Mouse (Mus musculus) kidney, postnatal 0 days (tissue): Measurements from ENCODE around the gene Acp7. TPM values are rescaled to one million over a fixed set of nuclear protein-coding genes. Genes with fewer than 3 reads are reported as not detected.

ENCODE experiments used
- ATAC-seq: fragments of 200-750 bp; cut with Nextera tagmentation; replicated peaks from 2 replicates; pipeline ENCODE4 v1.8.0; 2017; ENCODE audit warnings: low read depth, moderate number of reproducible peaks, moderate TSS enrichment, moderate library complexity; ENCODE audit not compliant: low FRiP score
- DNase-seq: peaks from one replicate; pipeline ENCODE4 v3.0.0-alpha.2; 2016; ENCODE audit warnings: low spot score
- H3K27ac ChIP-seq: fragments of 300-500 bp; sonication (generic); 2 replicates; pipeline ENCODE4 v1.5.1; 2014; ENCODE audit warnings: mild to moderate bottlenecking
- H3K27me3 ChIP-seq: fragments of 300-500 bp; sonication (generic); 2 replicates; pipeline ENCODE4 v1.6.1; 2014; ENCODE audit warnings: low read length, mixed read lengths; ENCODE audit not compliant: insufficient read depth
- H3K36me3 ChIP-seq: fragments of 300-500 bp; sonication (generic); 2 replicates; pipeline ENCODE4 v1.6.1; 2014; ENCODE audit warnings: low read length, mixed read lengths; ENCODE audit not compliant: insufficient read depth
- H3K4me1 ChIP-seq: fragments of 300-500 bp; sonication (generic); replicated peaks from 2 replicates; pipeline ENCODE4 v1.6.1; 2014; ENCODE audit warnings: antibody characterized with exemption, low read length, mixed read lengths; ENCODE audit not compliant: insufficient read depth
- H3K4me2 ChIP-seq: fragments of 300-500 bp; sonication (generic); 2 replicates; pipeline ENCODE4 v1.6.1; 2014; ENCODE audit warnings: mild to moderate bottlenecking, low read length, moderate library complexity, mixed read lengths
- H3K4me3 ChIP-seq: fragments of 300-500 bp; sonication (generic); replicated peaks from 2 replicates; pipeline ENCODE4 v1.5.1; 2014; ENCODE audit warnings: low read depth, low read length
- H3K9ac ChIP-seq: fragments of 300-500 bp; sonication (generic); 2 replicates; pipeline ENCODE4 v1.6.1; 2014; ENCODE audit warnings: low read depth, low read length
- H3K9me3 ChIP-seq: fragments of 300-500 bp; sonication (generic); replicated peaks from 2 replicates; pipeline ENCODE4 v1.6.1; 2016; ENCODE audit warnings: low read length, inconsistent platforms, mixed read lengths
- CTCF ChIP-seq: IDR thresholded peaks from 2 replicates; pipeline ENCODE4 v1.5.1; 2016; ENCODE audit warnings: antibody characterized with exemption, low read depth, mild to moderate bottlenecking, moderate library complexity
- WGBS: fragments of 180-500 bp; shearing (Covaris S2); extraction: QIAGEN DNeasy Blood & Tissue Kit; methylation state at CpG from one replicate; pipeline ENCODE4 v1.1.7; 2014; 5-methylcytosine and 5-hydroxymethylcytosine counted together
- polyA plus RNA-seq: library from polyadenylated mRNA; unstranded; fragments of >200 nt; fragmentation: Nextera tagmentation; extraction: Ambion mirVana; gene quantifications from 2 replicates; pipeline ENCODE4 v1.2.1, GENCODE M21; 2015

Gene Acp7
- polyA plus RNA-seq, 1 experiment from 2014 or later: not detected

DNA sequence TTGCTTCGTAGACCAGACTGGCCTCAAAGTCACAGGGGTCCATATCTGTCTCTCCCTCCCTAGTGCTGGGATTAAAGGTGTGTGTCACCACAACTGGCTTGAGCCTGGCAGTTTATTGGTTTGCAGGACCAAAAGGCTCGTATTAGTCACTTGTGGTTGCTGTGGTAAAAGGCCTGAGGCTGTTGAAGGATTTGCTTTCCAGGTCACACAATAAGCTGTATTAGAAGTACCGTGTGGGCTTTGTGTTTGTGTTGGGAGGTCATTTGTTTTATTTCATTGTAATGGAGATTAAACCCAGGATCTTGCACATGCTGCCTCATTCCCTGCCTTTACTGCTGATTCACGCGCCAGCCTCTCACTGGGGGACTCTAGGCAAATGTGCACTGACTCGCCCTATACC is 14.2 kb upstream of the Acp7 start:
- H3K4me1 ChIP-seq: no peaks in the 10 kb centered on the region
- no peak overlapping the region for H3K9ac ChIP-seq
- H3K9me3 ChIP-seq: no peaks in the 10 kb centered on the region
- H3K4me3 ChIP-seq: no peak overlapping the region
- 74% methylated on average over 6 of the region's 6 CpGs for WGBS
- no peak overlapping the region for H3K4me2 ChIP-seq
- DNase-seq (no peak), ATAC-seq (no peak)
- TF ChIP-seq CTCF: no peak
- H3K36me3 ChIP-seq: no peaks in the 10 kb centered on the region
- H3K27ac ChIP-seq: no peak overlapping the region
- H3K27me3 ChIP-seq: no peaks in the 10 kb centered on the region

DNA sequence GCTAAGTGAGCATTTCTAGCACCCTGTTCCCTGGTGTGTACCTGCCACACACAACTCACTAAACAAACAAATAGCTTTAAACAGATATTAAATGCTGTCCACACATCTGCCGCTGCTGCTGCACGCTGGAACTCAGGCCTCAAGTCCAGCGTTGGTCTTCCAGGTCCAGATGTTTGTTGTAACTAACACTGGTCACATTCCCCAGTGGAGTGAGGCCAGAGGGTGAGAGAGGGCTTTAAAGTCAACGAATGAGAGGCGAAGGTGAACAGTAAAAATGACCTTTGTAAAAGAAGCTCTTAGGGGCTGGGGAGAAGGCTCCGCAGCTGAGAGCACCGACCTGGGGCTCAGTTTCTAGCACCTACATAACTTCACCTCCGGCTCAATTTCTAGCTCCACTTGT is 10.4 kb upstream of the Acp7 start:
- no peak for TF ChIP-seq CTCF
- Histone ChIP-seq H3K27ac (no peak overlapping the region), H3K36me3 (no peaks in the 10 kb centered on the region), H3K4me2 (no peak overlapping the region), H3K9ac (no peak overlapping the region), H3K4me3 (no peak overlapping the region), H3K9me3 (no peaks in the 10 kb centered on the region), H3K27me3 (no peaks in the 10 kb centered on the region), H3K4me1 (no peaks in the 10 kb centered on the region)
- 27% methylated on average over 8 of the region's 8 CpGs for WGBS
- no peak for ATAC-seq
- no peak for DNase-seq

DNA sequence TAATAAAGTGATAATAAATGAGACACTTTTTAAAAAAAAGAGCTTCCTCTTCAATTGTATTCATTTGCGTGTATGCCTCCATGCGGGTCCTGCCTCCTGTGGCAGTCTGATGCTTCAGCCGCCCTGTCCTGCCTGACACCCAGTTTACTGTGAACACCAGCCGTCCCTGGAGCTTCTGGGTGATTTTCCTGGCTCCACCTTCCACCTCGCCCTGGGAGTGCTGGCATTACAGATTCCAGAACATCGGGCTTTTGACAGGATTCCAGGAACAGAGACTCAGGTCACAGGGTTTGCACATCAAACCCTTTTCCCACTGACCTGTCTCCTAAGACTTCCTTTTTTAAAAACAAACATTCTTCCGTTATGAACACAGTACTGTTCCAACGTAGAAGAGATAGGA is 6.4 kb upstream of the Acp7 start:
- Histone ChIP-seq H3K4me3 (no peak overlapping the region), H3K9me3 (no peaks in the 10 kb centered on the region), H3K4me1 (no peaks in the 10 kb centered on the region), H3K9ac (no peak overlapping the region), H3K36me3 (no peaks in the 10 kb centered on the region), H3K4me2 (no peak overlapping the region), H3K27me3 (no peaks in the 10 kb centered on the region), H3K27ac (no peak overlapping the region)
- no peak for ATAC-seq
- 17% methylated on average over 8 of the region's 8 CpGs for WGBS
- no peak for DNase-seq
- no peak for TF ChIP-seq CTCF

DNA sequence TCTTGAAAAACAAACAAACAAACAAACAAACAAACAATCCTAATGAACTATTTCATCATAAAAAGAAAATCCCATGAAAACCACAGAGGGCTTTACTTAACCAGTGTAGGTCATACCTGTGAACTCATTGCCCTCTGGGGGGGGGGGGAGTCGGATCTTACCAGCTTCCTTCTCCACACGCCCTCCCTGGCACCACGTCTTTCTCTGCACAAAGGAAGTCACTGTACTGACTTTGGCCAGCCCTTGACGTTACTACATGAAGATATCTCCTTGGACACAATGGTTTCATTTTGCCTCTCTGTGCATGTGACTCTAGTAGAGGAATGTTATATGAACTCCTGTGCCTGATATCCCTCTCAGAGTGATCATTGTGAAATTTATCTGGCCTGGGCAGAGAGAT is 3.0 kb upstream of the Acp7 start:
- no peaks in the 10 kb centered on the region for H3K9me3 ChIP-seq
- TF ChIP-seq CTCF: no peak
- no peak for DNase-seq

DNA sequence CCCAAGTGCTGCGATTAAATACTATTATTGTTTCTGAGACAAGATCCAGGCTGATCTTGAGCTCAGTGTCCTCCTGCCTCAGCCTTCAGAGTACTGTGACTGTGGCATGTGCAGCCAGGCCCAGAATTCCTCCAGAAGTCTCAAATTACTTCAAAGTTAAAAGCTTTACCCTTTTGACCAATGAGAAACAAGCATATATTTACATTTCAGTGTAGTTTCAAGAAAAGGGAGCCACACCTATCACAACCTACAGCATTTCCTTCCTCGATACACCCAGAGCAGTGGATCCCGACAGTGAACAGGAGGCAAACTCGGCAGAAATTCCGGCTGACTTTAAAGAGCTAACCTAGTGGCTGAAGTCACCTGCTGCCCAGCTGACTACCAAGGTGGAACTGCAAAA is 6.3 kb downstream of the Acp7 start:
- no peak overlapping the region for H3K9ac ChIP-seq
- no peak overlapping the region for H3K4me2 ChIP-seq
- ATAC-seq (no peak), DNase-seq (no peak)
- peaks cover 3% of the 10 kb centered on the region; the same call in 1 of the 2 replicates for H3K27me3 ChIP-seq
- no peaks in the 10 kb centered on the region for H3K4me1 ChIP-seq
- H3K4me3 ChIP-seq: no peak overlapping the region
- H3K36me3 ChIP-seq: no peaks in the 10 kb centered on the region
- no peaks in the 10 kb centered on the region for H3K9me3 ChIP-seq
- H3K27ac ChIP-seq: no peak overlapping the region
- 73% methylated on average over 5 of the region's 5 CpGs for whole genome bisulfite sequencing
- no peak for TF ChIP-seq CTCF

More for the DNA sequence above, 3.0 kb upstream of the Acp7 start:
- no peak for ATAC-seq
- Histone ChIP-seq H3K4me3 (no peak overlapping the region), H3K9ac (no peak overlapping the region), H3K4me2 (no peak overlapping the region), H3K36me3 (no peaks in the 10 kb centered on the region), H3K27me3 (peaks cover 23% of the 10 kb centered on the region), H3K27ac (no peak overlapping the region), H3K4me1 (0 out of 2 replicates have a peak, but pooled peaks cover 4% of the 10 kb centered on the region)
- WGBS: 78% methylated on average over 4 of the region's 4 CpGs

DNA sequence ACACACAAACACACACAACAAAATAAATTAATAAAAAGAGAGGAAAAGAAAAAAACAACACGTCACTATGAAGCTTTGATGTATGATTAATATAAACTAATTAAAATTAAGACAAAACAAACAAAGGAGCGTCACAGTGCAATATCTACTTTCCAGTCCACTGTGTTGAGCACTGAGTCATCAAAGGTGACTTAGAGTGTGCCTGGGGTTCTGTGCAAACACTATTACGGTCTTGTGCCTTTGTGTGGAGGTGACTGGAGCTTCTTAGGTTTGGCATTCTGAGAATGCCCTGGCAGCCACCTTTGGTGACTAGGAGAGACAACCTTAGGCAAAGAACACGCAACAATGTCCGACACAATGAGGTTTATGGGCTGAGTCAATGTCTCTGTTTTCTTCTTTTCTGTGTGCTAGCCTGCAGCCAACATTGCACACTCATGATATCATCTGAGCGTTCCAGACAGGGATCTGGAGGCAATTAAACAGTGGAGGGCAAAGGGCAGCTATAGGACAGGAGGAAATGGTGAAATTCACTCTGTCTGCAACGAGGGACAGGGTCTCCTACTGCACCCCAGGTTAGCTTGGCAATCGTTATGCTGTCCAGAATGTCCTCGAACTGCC is 11.9 kb downstream of the Acp7 start:
- Histone ChIP-seq H3K9me3 (no peaks in the 10 kb centered on the region), H3K27me3 (no peaks in the 10 kb centered on the region), H3K27ac (no peak overlapping the region), H3K36me3 (no peaks in the 10 kb centered on the region), H3K4me3 (no peak overlapping the region), H3K4me1 (no peaks in the 10 kb centered on the region), H3K9ac (no peak overlapping the region), H3K4me2 (no peak overlapping the region)
- TF ChIP-seq CTCF: no peak
- DNase-seq (no peak), ATAC-seq (no peak)
- 50% methylated on average over 9 of the region's 9 CpGs for WGBS

DNA sequence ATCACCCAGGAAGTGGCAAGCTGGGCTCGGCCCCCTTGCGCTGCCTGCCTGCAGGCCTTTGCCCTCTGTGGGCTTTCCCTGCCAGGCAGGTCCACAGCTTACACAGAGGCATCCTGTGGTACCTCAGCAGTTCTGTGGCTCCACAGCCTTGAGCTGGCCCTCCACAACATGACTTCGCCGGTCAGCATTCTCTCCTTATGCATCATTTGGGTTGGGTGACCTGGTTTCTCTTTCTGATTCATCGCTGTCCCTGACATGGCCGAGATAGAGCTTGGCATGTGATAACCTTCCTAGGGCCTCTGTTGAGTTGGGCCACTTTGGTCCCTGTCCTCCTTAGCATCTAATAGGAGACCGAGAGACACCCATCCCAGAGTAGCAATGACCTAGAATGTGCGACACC is 25.2 kb downstream of the Acp7 start:
- no peaks in the 10 kb centered on the region for H3K27me3 ChIP-seq
- TF ChIP-seq CTCF: no peak
- H3K27ac ChIP-seq: no peak overlapping the region
- 89% methylated on average over 8 of the region's 8 CpGs for WGBS
- no peaks in the 10 kb centered on the region for H3K36me3 ChIP-seq
- H3K4me2 ChIP-seq: no peak overlapping the region
- no peaks in the 10 kb centered on the region for H3K4me1 ChIP-seq
- H3K9ac ChIP-seq: no peak overlapping the region
- no peak overlapping the region for H3K4me3 ChIP-seq
- ATAC-seq (no peak), DNase-seq (no peak)
- no peaks in the 10 kb centered on the region for H3K9me3 ChIP-seq
